8 mouse cellular contexts compared by ENCODE assay signal in genomic region chr8:111337311-111337889, GRCm38 (mm10). TPM values are rescaled to one million over a fixed set of nuclear protein-coding genes. Genes with fewer than 3 reads are reported as not detected.
DNase-seq lines count a peak whose midpoint lies in the region; ATAC-seq lines count a peak whose summit lies in the region.

No protein-coding gene starts in this region.

- peaks cover 13% of the 10 kb centered on the region for H3K27me3 ChIP-seq in midbrain, embryonic 11.5 days (ENCODE audit: control insufficient read depth, insufficient read depth, low read length)

- peak; percentile 10 for DNase-seq in CD4-positive helper T cell, adult 2 months (ENCODE audit: low read depth, low spot score)
- DNase-seq in MN1 (ENCODE audit: low spot score), result peak; percentile 70
- peak; percentile 47 for DNase-seq in heart, adult 8-10 months (ENCODE audit: low spot score)
- DNase-seq in kidney, postnatal 36 days, result peak; percentile 29 to 37
- no peak for DNase-seq in midbrain, embryonic 11.5 days (ENCODE audit: low spot score, missing footprints)
- no peak for DNase-seq in right cerebral cortex, postnatal 36 days (ENCODE audit: low spot score in 2 of 2)
- no peak for DNase-seq in ovary, postnatal 14 days (ENCODE audit: low spot score)
- no peak for DNase-seq in spleen, adult 12 weeks (ENCODE audit: low spot score)

- peak overlapping the region; percentile 37 for H3K4me3 ChIP-seq in midbrain, embryonic 11.5 days (ENCODE audit: low read depth, low read length)

- no peaks in the 10 kb centered on the region for H3K9me3 ChIP-seq in midbrain, embryonic 11.5 days (ENCODE audit: control insufficient read depth, low read length)

- ATAC-seq in midbrain, embryonic 11.5 days (ENCODE audit: low FRiP score), result no peak

- peak overlapping the region; percentile 41 for H3K9ac ChIP-seq in midbrain, embryonic 11.5 days (ENCODE audit: low read length)

- no peak overlapping the region for H3K27ac ChIP-seq in midbrain, embryonic 11.5 days (ENCODE audit: low read depth, low read length)

- H3K4me2 ChIP-seq in midbrain, embryonic 11.5 days, result peak overlapping the region; percentile 75

- H3K4me1 ChIP-seq in midbrain, embryonic 11.5 days (ENCODE audit: control insufficient read depth, insufficient read depth, low read length), result peaks cover 3% of the 10 kb centered on the region; the same call in 1 of the 2 replicates

- WGBS in midbrain, embryonic 11.5 days, result 32% methylated on average over 17 of the region's 17 CpGs

- no peaks in the 10 kb centered on the region for H3K36me3 ChIP-seq in midbrain, embryonic 11.5 days (ENCODE audit: control insufficient read depth, insufficient read depth, low read length)

RNA-seq across cellular contexts. Expression of gene Mlkl, which starts 0.6 kb away (rescaled TPM):
- 1 to 10 TPM; 1.8 to 3.0 (median 2.6) TPM for total RNA-seq in heart, adult 8-10 months (2022)
- polyA plus RNA-seq in midbrain, embryonic 11.5 days (2014; fragmentation: Nextera tagmentation; extraction: Ambion mirVana), result 0.45 and 0.65 TPM in 2 replicates

RNA-seq across cellular contexts. Expression of gene Rfwd3, which starts 37.4 kb away (rescaled TPM):
- total RNA-seq in heart, adult 8-10 months (2022), result 10 to 100 TPM; 17.3 to 22.2 (median 19.4) TPM
- polyA plus RNA-seq in midbrain, embryonic 11.5 days (2014; fragmentation: Nextera tagmentation; extraction: Ambion mirVana), result 91.4 and 93.6 TPM in 2 replicates

RNA-seq across cellular contexts. Expression of gene Fa2h, which starts 56.2 kb away (rescaled TPM):
- under 1 TPM; 0.16 to 0.69 (median 0.21) TPM for total RNA-seq in heart, adult 8-10 months (2022)
- not detected in 2 replicates for polyA plus RNA-seq in midbrain, embryonic 11.5 days (2014; fragmentation: Nextera tagmentation; extraction: Ambion mirVana)

Comparison
In these comparisons a context has a peak if more than half of its experiments do, and no peak if none do; other contexts are left out.
1. DNase-seq: peak in CD4-positive helper T cell, adult 2 months (single experiment), MN1 (single experiment), heart, adult 8-10 months (single experiment) and kidney, postnatal 36 days (2 of 2); none in midbrain, embryonic 11.5 days (single experiment), right cerebral cortex, postnatal 36 days (0 of 2), ovary, postnatal 14 days (single experiment) and spleen, adult 12 weeks (single experiment).